Mouse (Mus musculus) A20 (cell line): ENCODE results near the gene Adgrl1.

ENCODE experiments used
- DNase-seq: peaks from one replicate; pipeline ENCODE4 v3.0.0-alpha.2; 2011; ENCODE audit warnings: low read depth, low spot score

Gene Adgrl1

DNA sequence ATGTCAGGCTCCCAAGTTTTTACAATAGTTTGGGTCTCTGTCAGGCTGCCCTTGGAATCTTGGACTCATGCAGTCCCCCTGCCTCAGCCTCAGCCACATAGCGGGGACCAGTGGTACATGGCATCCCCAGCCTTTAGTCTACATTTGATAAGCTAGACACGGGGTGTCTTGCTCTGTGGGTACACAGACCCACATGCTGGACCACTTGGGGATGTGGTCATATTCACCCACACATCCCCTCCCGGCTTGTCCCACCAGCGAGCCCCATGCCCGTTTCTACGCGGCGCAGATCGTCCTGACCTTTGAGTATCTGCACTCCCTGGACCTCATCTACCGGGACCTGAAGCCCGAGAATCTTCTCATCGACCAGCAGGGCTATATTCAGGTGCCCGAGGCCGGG is 90.3 kb downstream of the Adgrl1 start:
- DNase-seq, result no peak
